Mouse (Mus musculus): ENCODE data around the gene Atg9a. TPM values are rescaled to one million over a fixed set of nuclear protein-coding genes. Genes with fewer than 3 reads are reported as not detected.

Atg9a gene
- polyA plus RNA-seq, 1 experiment = 10.6 TPM

GRCm38 (mm10) chr1:75185495-75185894 lies 6.5 kb downstream of the Atg9a start:
- no peaks in the 10 kb centered on the region for H3K36me3 ChIP-seq (ENCODE audit: control insufficient read depth, insufficient read depth, low read length, poor library complexity, severe bottlenecking)
- TF ChIP-seq EP300 (IDR thresholded peaks at IDR 0.05; ENCODE audit: insufficient read depth, low read depth, low read length) = no peak
- TF ChIP-seq CTCF (IDR thresholded peaks at IDR 0.05; ENCODE audit: low read depth, low read length) = no peak
- no peak for TF ChIP-seq POLR2A (IDR thresholded peaks at IDR 0.05; ENCODE audit: insufficient read depth, low read length)

GRCm38 (mm10) chr1:75182160-75182559 lies 9.8 kb downstream of the Atg9a start:
- Histone ChIP-seq H3K9ac (ENCODE audit: low read depth, poor library complexity, severe bottlenecking) (no peak overlapping the region), H3K27me3 (ENCODE audit: control insufficient read depth, insufficient read depth, low read length, poor library complexity, severe bottlenecking) (no peaks in the 10 kb centered on the region), H3K9me3 (replicated peaks; ENCODE audit: control insufficient read depth, insufficient read depth, low read length, poor library complexity, severe bottlenecking) (no peaks in the 10 kb centered on the region), H3K4me3 (ENCODE audit: low read depth, low read length) (no peak overlapping the region), H3K27ac (ENCODE audit: insufficient read depth, low read length) (no peak overlapping the region), H3K4me1 (ENCODE audit: control insufficient read depth, insufficient read depth, low read length) (no peaks in the 10 kb centered on the region), H3K36me3 (ENCODE audit: control insufficient read depth, insufficient read depth, low read length, poor library complexity, severe bottlenecking) (no peaks in the 10 kb centered on the region)
- no peak for TF ChIP-seq POLR2A (IDR thresholded peaks at IDR 0.05; ENCODE audit: insufficient read depth, low read length)
- TF ChIP-seq CTCF (IDR thresholded peaks at IDR 0.05; ENCODE audit: low read depth, low read length) = no peak
- TF ChIP-seq EP300 (IDR thresholded peaks at IDR 0.05; ENCODE audit: insufficient read depth, low read depth, low read length) = no peak

More at GRCm38 (mm10) chr1:75185495-75185894, 6.5 kb downstream of the Atg9a start:
- no peaks in the 10 kb centered on the region for H3K4me1 ChIP-seq (ENCODE audit: control insufficient read depth, insufficient read depth, low read length)
- no peaks in the 10 kb centered on the region for H3K27me3 ChIP-seq (ENCODE audit: control insufficient read depth, insufficient read depth, low read length, poor library complexity, severe bottlenecking)
- H3K9me3 ChIP-seq (replicated peaks; ENCODE audit: control insufficient read depth, insufficient read depth, low read length, poor library complexity, severe bottlenecking) = no peaks in the 10 kb centered on the region
- no peak overlapping the region for H3K9ac ChIP-seq (ENCODE audit: low read depth, poor library complexity, severe bottlenecking)
- 0 out of 2 replicates have a peak overlapping the region, but pooled peaks have one; percentile 1 for H3K4me3 ChIP-seq (ENCODE audit: low read depth, low read length)
- H3K27ac ChIP-seq (ENCODE audit: insufficient read depth, low read length) = no peak overlapping the region

- TF ChIP-seq EP300 (IDR thresholded peaks at IDR 0.05; ENCODE audit: insufficient read depth, low read depth, low read length) (no peak), POLR2A (IDR thresholded peaks at IDR 0.05; ENCODE audit: insufficient read depth, low read length) (no peak), CTCF (IDR thresholded peaks at IDR 0.05; ENCODE audit: low read depth, low read length) (no peak)
- H3K9me3 ChIP-seq (replicated peaks; ENCODE audit: control insufficient read depth, insufficient read depth, low read length, poor library complexity, severe bottlenecking) = no peaks in the 10 kb centered on the region
- no peak overlapping the region for H3K4me3 ChIP-seq (ENCODE audit: low read depth, low read length)
- no peak overlapping the region for H3K27ac ChIP-seq (ENCODE audit: insufficient read depth, low read length)
- H3K4me1 ChIP-seq (ENCODE audit: control insufficient read depth, insufficient read depth, low read length) = no peaks in the 10 kb centered on the region
- no peaks in the 10 kb centered on the region for H3K36me3 ChIP-seq (ENCODE audit: control insufficient read depth, insufficient read depth, low read length, poor library complexity, severe bottlenecking)
- H3K9ac ChIP-seq (ENCODE audit: low read depth, poor library complexity, severe bottlenecking) = no peak overlapping the region
- H3K27me3 ChIP-seq (ENCODE audit: control insufficient read depth, insufficient read depth, low read length, poor library complexity, severe bottlenecking) = no peaks in the 10 kb centered on the region
These were observed 10.6 kb downstream of the Atg9a start for GRCm38 (mm10) chr1:75181377-75181870.

- no peaks in the 10 kb centered on the region for H3K36me3 ChIP-seq (ENCODE audit: control insufficient read depth, insufficient read depth, low read length, poor library complexity, severe bottlenecking)
- H3K4me1 ChIP-seq (ENCODE audit: control insufficient read depth, insufficient read depth, low read length) = no peaks in the 10 kb centered on the region
- H3K4me3 ChIP-seq (ENCODE audit: low read depth, low read length) = no peak overlapping the region
- H3K9me3 ChIP-seq (replicated peaks; ENCODE audit: control insufficient read depth, insufficient read depth, low read length, poor library complexity, severe bottlenecking) = no peaks in the 10 kb centered on the region
- H3K27ac ChIP-seq (ENCODE audit: insufficient read depth, low read length) = no peak overlapping the region
- peak overlapping the region; percentile 17; the same call in 1 of the 2 replicates for H3K9ac ChIP-seq (ENCODE audit: low read depth, poor library complexity, severe bottlenecking)
- no peaks in the 10 kb centered on the region for H3K27me3 ChIP-seq (ENCODE audit: control insufficient read depth, insufficient read depth, low read length, poor library complexity, severe bottlenecking)
- TF ChIP-seq EP300 (IDR thresholded peaks at IDR 0.05; ENCODE audit: insufficient read depth, low read depth, low read length) (no peak), CTCF (IDR thresholded peaks at IDR 0.05; ENCODE audit: low read depth, low read length) (no peak), POLR2A (IDR thresholded peaks at IDR 0.05; ENCODE audit: insufficient read depth, low read length) (no peak)
These were observed 11.3 kb downstream of the Atg9a start for GRCm38 (mm10) chr1:75180741-75181140.

- no peaks in the 10 kb centered on the region for H3K36me3 ChIP-seq (ENCODE audit: control insufficient read depth, insufficient read depth, low read length, poor library complexity, severe bottlenecking)
These were observed 11.8 kb downstream of the Atg9a start, which contains the start of gene Abcb6 for GRCm38 (mm10) chr1:75180105-75180590. Gene Abcb6 (minus strand): TSS chr1:75180392.

GRCm38 (mm10) chr1:75179334-75180104 lies 12.5 kb downstream of the Atg9a start:
- H3K27ac ChIP-seq (ENCODE audit: insufficient read depth, low read length) = no peak overlapping the region

More at GRCm38 (mm10) chr1:75180105-75180590, 11.8 kb downstream of the Atg9a start, which contains the start of gene Abcb6:
- Histone ChIP-seq H3K4me1 (ENCODE audit: control insufficient read depth, insufficient read depth, low read length) (no peaks in the 10 kb centered on the region), H3K9me3 (replicated peaks; ENCODE audit: control insufficient read depth, insufficient read depth, low read length, poor library complexity, severe bottlenecking) (no peaks in the 10 kb centered on the region), H3K4me3 (ENCODE audit: low read depth, low read length) (peak within 1 kb of the TSS; percentile 70), H3K27ac (ENCODE audit: insufficient read depth, low read length) (no peak within 1 kb of the TSS), H3K27me3 (ENCODE audit: control insufficient read depth, insufficient read depth, low read length, poor library complexity, severe bottlenecking) (no peaks in the 10 kb centered on the region), H3K9ac (ENCODE audit: low read depth, poor library complexity, severe bottlenecking) (peak within 1 kb of the TSS; percentile 17)
- no peak for TF ChIP-seq CTCF (IDR thresholded peaks at IDR 0.05; ENCODE audit: low read depth, low read length)
- peak; percentile 10 for TF ChIP-seq POLR2A (IDR thresholded peaks at IDR 0.05; ENCODE audit: insufficient read depth, low read length)
- no peak for TF ChIP-seq EP300 (IDR thresholded peaks at IDR 0.05; ENCODE audit: insufficient read depth, low read depth, low read length)

More at GRCm38 (mm10) chr1:75179334-75180104, 12.5 kb downstream of the Atg9a start:
- H3K36me3 ChIP-seq (ENCODE audit: control insufficient read depth, insufficient read depth, low read length, poor library complexity, severe bottlenecking) = no peaks in the 10 kb centered on the region
- H3K27me3 ChIP-seq (ENCODE audit: control insufficient read depth, insufficient read depth, low read length, poor library complexity, severe bottlenecking) = no peaks in the 10 kb centered on the region
- H3K4me3 ChIP-seq (ENCODE audit: low read depth, low read length) = peak overlapping the region; percentile 70
- H3K9ac ChIP-seq (ENCODE audit: low read depth, poor library complexity, severe bottlenecking) = peak overlapping the region; percentile 3; the same call in 1 of the 2 replicates
- TF ChIP-seq EP300 (IDR thresholded peaks at IDR 0.05; ENCODE audit: insufficient read depth, low read depth, low read length) (no peak), POLR2A (IDR thresholded peaks at IDR 0.05; ENCODE audit: insufficient read depth, low read length) (no peak), CTCF (IDR thresholded peaks at IDR 0.05; ENCODE audit: low read depth, low read length) (no peak)
- no peaks in the 10 kb centered on the region for H3K4me1 ChIP-seq (ENCODE audit: control insufficient read depth, insufficient read depth, low read length)
- no peaks in the 10 kb centered on the region for H3K9me3 ChIP-seq (replicated peaks; ENCODE audit: control insufficient read depth, insufficient read depth, low read length, poor library complexity, severe bottlenecking)

Data from ES-Bruce4 (cell line).